Mouse (Mus musculus) limb, embryonic 11.5 days (tissue): Measurements from ENCODE around the gene Rpl36a-ps1. TPM values are rescaled to one million over a fixed set of nuclear protein-coding genes. Genes with fewer than 3 reads are reported as not detected.

ENCODE experiments used
- ATAC-seq: fragments of 200-750 bp; cut with Nextera tagmentation; 2 replicates; pipeline ENCODE4 v1.8.0; 2017; ENCODE audit warnings: low read depth; ENCODE audit not compliant: insufficient number of reproducible peaks, low FRiP score, low TSS enrichment
- DNase-seq: peaks from one replicate; pipeline ENCODE4 v3.0.0-alpha.2; 2015; ENCODE audit warnings: low spot score
- H3K27ac ChIP-seq: fragments of 300-500 bp; sonication (generic); replicated peaks from 2 replicates; pipeline ENCODE4 v1.5.1; 2014; ENCODE audit warnings: low read depth, mild to moderate bottlenecking, low read length
- H3K27me3 ChIP-seq: fragments of 300-500 bp; sonication (generic); 2 replicates; pipeline ENCODE4 v1.6.1; 2014; ENCODE audit warnings: mild to moderate bottlenecking, low read length, mixed read lengths; ENCODE audit not compliant: control insufficient read depth, insufficient read depth
- H3K36me3 ChIP-seq: fragments of 300-500 bp; sonication (generic); 2 replicates; pipeline ENCODE4 v1.6.1; 2014; ENCODE audit warnings: mild to moderate bottlenecking, low read length, moderate library complexity, mixed read lengths; ENCODE audit not compliant: control insufficient read depth, insufficient read depth
- H3K4me1 ChIP-seq: fragments of 300-500 bp; sonication (generic); 2 replicates; pipeline ENCODE4 v1.6.1; 2014; ENCODE audit warnings: low read length, mixed read lengths; ENCODE audit not compliant: control insufficient read depth, insufficient read depth
- H3K4me2 ChIP-seq: fragments of 300-500 bp; sonication (generic); 2 replicates; pipeline ENCODE4 v1.6.1; 2014; ENCODE audit warnings: low read depth, mild to moderate bottlenecking, moderate library complexity; ENCODE audit not compliant: severe bottlenecking
- H3K4me3 ChIP-seq: fragments of 300-500 bp; sonication (generic); 2 replicates; pipeline ENCODE4 v1.5.1; 2014; ENCODE audit warnings: low read depth, low read length
- H3K9ac ChIP-seq: fragments of 300-500 bp; sonication (generic); 2 replicates; pipeline ENCODE4 v1.6.1; 2014; ENCODE audit warnings: mild to moderate bottlenecking, low read length
- H3K9me3 ChIP-seq: fragments of 300-500 bp; sonication (generic); 2 replicates; pipeline ENCODE4 v1.6.1; 2016; ENCODE audit warnings: low read length; ENCODE audit not compliant: control insufficient read depth
- WGBS: fragments of 180-500 bp; shearing (Covaris S2); extraction: QIAGEN DNeasy Blood & Tissue Kit; methylation state at CpG from one replicate; pipeline ENCODE4 v1.1.7; 2014; 5-methylcytosine and 5-hydroxymethylcytosine counted together
- polyA plus RNA-seq: library from polyadenylated mRNA; unstranded; fragments of >200 nt; fragmentation: Nextera tagmentation; extraction: Ambion mirVana; gene quantifications from 2 replicates; pipeline ENCODE4 v1.2.1, GENCODE M21; 2014

The Rpl36a-ps1 gene
- polyA plus RNA-seq, 1 experiment from 2014 or later, result 1.8 TPM

- H3K9me3 ChIP-seq, result no peaks in the 10 kb centered on the region
- H3K4me2 ChIP-seq, result no peak overlapping the region
- no peak overlapping the region for H3K4me3 ChIP-seq
- peaks cover 2% of the 10 kb centered on the region; the same call in 1 of the 2 replicates for H3K36me3 ChIP-seq
- no peak overlapping the region for H3K9ac ChIP-seq
- ATAC-seq (no peak), DNase-seq (peak; percentile 18)
- H3K27me3 ChIP-seq, result no peaks in the 10 kb centered on the region
- H3K27ac ChIP-seq, result no peak overlapping the region
- no peaks in the 10 kb centered on the region for H3K4me1 ChIP-seq
- WGBS, result 85% methylated on average over 5 of the region's 5 CpGs
Observed at GRCm38 (mm10) chr14:99029987-99030386, 35.9 kb upstream of the Rpl36a-ps1 start.

GRCm38 (mm10) chr14:99022346-99023086, 28.4 kb upstream of the Rpl36a-ps1 start:
- 51% methylated on average over 12 of the region's 12 CpGs for WGBS
- H3K36me3 ChIP-seq, result no peaks in the 10 kb centered on the region
- DNase-seq (no peak), ATAC-seq (no peak)
- no peak overlapping the region for H3K4me3 ChIP-seq
- H3K4me2 ChIP-seq, result no peak overlapping the region
- H3K9me3 ChIP-seq, result no peaks in the 10 kb centered on the region
- no peak overlapping the region for H3K27ac ChIP-seq
- H3K9ac ChIP-seq, result no peak overlapping the region
- no peaks in the 10 kb centered on the region for H3K27me3 ChIP-seq
- no peaks in the 10 kb centered on the region for H3K4me1 ChIP-seq

GRCm38 (mm10) chr14:99019136-99019808, 25.2 kb upstream of the Rpl36a-ps1 start:
- Histone ChIP-seq H3K9me3 (no peaks in the 10 kb centered on the region), H3K4me3 (no peak overlapping the region), H3K27me3 (no peaks in the 10 kb centered on the region), H3K27ac (no peak overlapping the region), H3K36me3 (no peaks in the 10 kb centered on the region), H3K9ac (no peak overlapping the region), H3K4me1 (no peaks in the 10 kb centered on the region), H3K4me2 (no peak overlapping the region)
- DNase-seq (no peak), ATAC-seq (no peak)
- 47% methylated on average over 10 of the region's 10 CpGs for WGBS

- 78% methylated on average over 7 of the region's 7 CpGs for WGBS
- ATAC-seq, result no peak
Observed at GRCm38 (mm10) chr14:99018691-99019090, 24.6 kb upstream of the Rpl36a-ps1 start.

GRCm38 (mm10) chr14:99010920-99011313, 16.8 kb upstream of the Rpl36a-ps1 start:
- H3K4me3 ChIP-seq, result no peak overlapping the region
- H3K36me3 ChIP-seq, result no peaks in the 10 kb centered on the region
- WGBS, result 73% methylated on average over 2 of the region's 2 CpGs
- no peak overlapping the region for H3K9ac ChIP-seq
- no peaks in the 10 kb centered on the region for H3K9me3 ChIP-seq
- H3K27me3 ChIP-seq, result no peaks in the 10 kb centered on the region
- no peak overlapping the region for H3K4me2 ChIP-seq
- no peak for DNase-seq
- no peaks in the 10 kb centered on the region for H3K4me1 ChIP-seq
- ATAC-seq, result no peak
- H3K27ac ChIP-seq, result no peak overlapping the region

More at GRCm38 (mm10) chr14:99018691-99019090, 24.6 kb upstream of the Rpl36a-ps1 start:
- DNase-seq, result no peak
- H3K4me1 ChIP-seq, result no peaks in the 10 kb centered on the region
- no peaks in the 10 kb centered on the region for H3K36me3 ChIP-seq
- H3K27me3 ChIP-seq, result no peaks in the 10 kb centered on the region
- H3K4me2 ChIP-seq, result no peak overlapping the region
- no peak overlapping the region for H3K27ac ChIP-seq
- no peak overlapping the region for H3K9ac ChIP-seq
- no peak overlapping the region for H3K4me3 ChIP-seq
- no peaks in the 10 kb centered on the region for H3K9me3 ChIP-seq

- Histone ChIP-seq H3K27ac (no peak overlapping the region), H3K4me3 (no peak overlapping the region), H3K27me3 (no peaks in the 10 kb centered on the region), H3K9ac (no peak overlapping the region), H3K9me3 (no peaks in the 10 kb centered on the region), H3K4me1 (no peaks in the 10 kb centered on the region), H3K4me2 (no peak overlapping the region), H3K36me3 (no peaks in the 10 kb centered on the region)
- WGBS, result 80% methylated on average over 8 of the region's 8 CpGs
- ATAC-seq, result no peak
- DNase-seq, result no peak
Observed at GRCm38 (mm10) chr14:99010224-99010919, 16.3 kb upstream of the Rpl36a-ps1 start.

GRCm38 (mm10) chr14:98992482-98992881, 1.6 kb downstream of the Rpl36a-ps1 start:
- Histone ChIP-seq H3K36me3 (no peaks in the 10 kb centered on the region), H3K27ac (no peak overlapping the region), H3K4me1 (no peaks in the 10 kb centered on the region), H3K4me3 (no peak overlapping the region), H3K27me3 (no peaks in the 10 kb centered on the region), H3K9me3 (no peaks in the 10 kb centered on the region), H3K4me2 (no peak overlapping the region), H3K9ac (no peak overlapping the region)
- 88% methylated on average over 2 of the region's 2 CpGs for WGBS
- DNase-seq (no peak), ATAC-seq (no peak)

GRCm38 (mm10) chr14:98990636-98991035, 3.5 kb downstream of the Rpl36a-ps1 start:
- Histone ChIP-seq H3K9ac (no peak overlapping the region), H3K9me3 (no peaks in the 10 kb centered on the region), H3K27ac (no peak overlapping the region), H3K4me3 (no peak overlapping the region), H3K27me3 (no peaks in the 10 kb centered on the region), H3K4me1 (no peaks in the 10 kb centered on the region), H3K36me3 (no peaks in the 10 kb centered on the region), H3K4me2 (no peak overlapping the region)
- no peak for DNase-seq
- 58% methylated on average over 3 of the region's 3 CpGs for WGBS
- no peak for ATAC-seq
